Mouse (Mus musculus) adrenal gland, postnatal 10 days (tissue): ENCODE measurements around the gene Timp3. TPM values are rescaled to one million over a fixed set of nuclear protein-coding genes. Genes with fewer than 3 reads are reported as not detected.
"Not testable (repeated sequence)": the region's sequence is repeated elsewhere in the genome, so short reads cannot be mapped to it uniquely, and the experiment has no call there.

Experiments
- DNase-seq: peaks from one replicate; pipeline ENCODE4 v3.0.0; 2021; ENCODE audit warnings: mixed read lengths
- total RNA-seq, 2 experiments: library from RNA; stranded (reverse); gene quantifications; 2 replicates each; pipeline ENCODE4 v1.2.3; 2021

The Timp3 gene
- total RNA-seq, 2 experiments from 2014 or later = 209 to 211 TPM

DNA sequence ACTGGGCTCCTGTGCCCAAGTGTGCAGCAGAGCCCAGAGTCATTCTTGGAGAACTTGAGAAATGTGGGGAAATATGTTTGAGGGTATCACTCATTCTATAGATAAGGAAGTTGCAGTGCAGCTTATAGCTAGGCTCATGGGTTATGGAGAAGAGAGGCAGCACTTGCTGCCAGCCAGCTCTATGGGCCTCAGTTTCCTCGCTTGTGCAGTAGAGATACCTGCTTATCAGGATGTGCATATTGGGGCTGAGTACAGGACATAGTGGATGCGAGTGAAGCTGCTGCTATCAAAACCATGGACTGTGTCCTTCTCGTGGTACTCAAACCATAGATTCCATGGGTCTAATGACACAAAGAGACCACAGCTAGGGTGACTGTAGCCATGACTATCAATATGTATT is 52.3 kb downstream of the Timp3 start:
- DNase-seq = no peak

DNA sequence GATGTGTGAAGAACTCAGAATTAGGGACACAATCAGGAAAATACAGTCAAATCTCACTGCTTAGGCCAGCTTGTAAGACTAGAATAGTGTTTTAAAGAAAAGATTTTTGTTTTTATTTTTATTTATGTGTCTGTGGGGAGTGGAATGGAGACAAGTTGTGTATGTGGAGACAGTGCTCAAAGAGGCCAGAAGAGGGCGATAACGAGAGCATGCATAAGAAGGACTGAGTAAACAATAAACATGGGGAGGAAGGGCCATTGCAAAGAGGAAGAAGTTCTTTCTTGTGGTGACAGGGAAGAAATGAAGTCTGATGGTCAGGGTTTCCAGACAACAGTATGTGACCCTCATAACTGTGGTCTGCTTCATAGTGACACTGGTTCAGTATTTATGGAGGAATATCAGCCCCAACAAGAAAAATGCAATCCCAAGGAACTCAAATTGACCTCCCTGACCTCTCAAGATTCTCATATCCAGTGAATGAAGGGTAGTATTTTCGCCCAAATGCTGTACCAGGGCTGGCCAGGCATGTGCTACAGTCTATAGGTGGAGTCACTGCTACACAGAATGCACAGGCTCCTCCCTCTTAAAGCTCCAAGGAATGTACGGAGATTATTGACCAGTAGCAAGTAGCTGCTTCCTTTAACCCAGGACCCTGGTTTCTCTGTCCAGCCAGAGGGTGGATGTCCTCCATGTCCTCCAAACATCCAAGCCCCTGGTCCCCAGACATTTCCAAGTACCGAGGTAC is 56.8 kb downstream of the Timp3 start:
- DNase-seq = peak; percentile 47

DNA sequence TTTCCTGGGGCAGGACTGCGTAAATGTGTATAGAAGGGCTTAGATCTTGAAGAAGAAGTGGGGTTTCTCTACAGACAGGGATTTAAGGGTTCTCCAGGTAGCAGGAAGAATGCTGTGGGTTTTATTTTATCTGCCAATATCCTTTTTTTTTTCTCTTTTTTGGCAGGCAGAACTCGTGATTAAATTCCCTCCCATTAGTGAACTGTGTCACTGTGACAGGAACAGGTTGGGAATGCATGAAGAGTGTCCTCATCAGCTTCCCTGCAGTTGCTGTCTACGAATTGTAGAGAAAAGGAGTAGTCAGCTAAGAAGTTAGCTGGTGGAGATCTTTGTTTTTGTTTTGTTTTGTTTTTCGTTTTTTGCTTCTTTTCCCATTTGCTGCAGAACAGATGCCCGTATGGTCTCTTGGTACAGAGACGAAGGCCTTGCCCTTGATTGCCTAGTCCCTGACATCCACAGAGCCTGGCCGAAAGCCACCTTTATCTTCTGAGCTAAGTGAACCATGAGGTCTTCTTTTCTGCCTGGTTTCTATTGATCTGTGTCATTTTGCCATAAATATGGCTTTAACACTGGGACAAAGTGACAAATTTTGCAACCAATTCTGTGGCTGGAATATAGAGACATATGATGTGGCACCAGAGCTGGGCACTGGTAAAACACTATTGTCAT is 58.3 kb downstream of the Timp3 start:
- DNase-seq = peak; percentile 31

DNA sequence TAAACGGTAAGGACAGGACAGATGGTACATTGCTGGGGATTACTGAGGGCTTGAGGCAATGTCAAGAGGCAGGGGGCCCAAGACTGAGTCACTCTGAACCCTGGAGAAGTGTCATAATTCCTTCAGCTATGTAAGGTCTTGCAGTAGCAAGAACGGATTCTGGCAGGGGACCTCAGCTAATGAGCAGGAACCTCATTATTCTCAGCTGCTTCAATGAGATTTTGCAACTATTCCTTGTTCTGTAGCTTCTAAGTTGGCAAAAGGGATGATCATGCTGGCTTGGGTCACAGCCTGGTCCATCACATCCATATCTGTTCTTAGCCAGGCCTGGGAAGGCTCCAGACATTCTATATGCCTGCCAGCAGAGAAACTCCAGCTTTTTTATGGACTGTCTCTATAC is 59.0 kb downstream of the Timp3 start:
- DNase-seq = no peak

- peak; percentile 28 for DNase-seq
Measured at GRCm38 (mm10) chr10:86359699-86360098, 59.5 kb downstream of the Timp3 start.

DNA sequence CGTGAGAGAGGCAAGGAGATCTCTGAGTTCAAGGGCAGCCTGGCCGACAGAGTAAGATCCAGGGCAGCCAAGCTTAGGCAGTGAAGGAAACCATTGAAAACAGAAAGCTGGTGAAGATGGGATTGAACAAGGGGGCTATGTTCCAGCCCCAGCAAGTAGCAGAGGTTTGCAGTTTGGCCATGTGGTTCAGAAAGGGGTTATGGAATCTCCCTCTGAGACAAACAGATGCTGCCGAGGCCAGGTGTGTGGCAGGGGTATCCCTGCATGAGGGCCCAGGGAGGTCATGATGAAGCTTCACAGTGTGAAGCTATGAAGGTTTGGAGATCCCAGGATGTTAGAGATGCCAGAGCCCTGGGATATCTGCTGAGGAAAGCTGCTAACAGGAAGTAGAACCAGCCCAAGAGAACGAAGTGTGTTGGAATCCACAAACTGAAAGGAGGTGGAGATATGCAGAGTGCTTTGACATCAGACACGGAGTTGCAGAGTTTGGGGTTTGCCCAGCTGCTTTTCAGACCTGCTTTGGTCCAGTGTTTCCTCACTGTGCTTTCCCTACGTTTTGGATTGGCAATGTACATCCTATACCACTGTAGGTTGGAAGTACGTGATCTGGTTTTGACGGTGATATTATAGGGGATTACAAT is 63.6 kb downstream of the Timp3 start:
- DNase-seq = no peak

- DNase-seq = peak; percentile 41
Measured at GRCm38 (mm10) chr10:86365632-86366092, 65.5 kb downstream of the Timp3 start.

DNA sequence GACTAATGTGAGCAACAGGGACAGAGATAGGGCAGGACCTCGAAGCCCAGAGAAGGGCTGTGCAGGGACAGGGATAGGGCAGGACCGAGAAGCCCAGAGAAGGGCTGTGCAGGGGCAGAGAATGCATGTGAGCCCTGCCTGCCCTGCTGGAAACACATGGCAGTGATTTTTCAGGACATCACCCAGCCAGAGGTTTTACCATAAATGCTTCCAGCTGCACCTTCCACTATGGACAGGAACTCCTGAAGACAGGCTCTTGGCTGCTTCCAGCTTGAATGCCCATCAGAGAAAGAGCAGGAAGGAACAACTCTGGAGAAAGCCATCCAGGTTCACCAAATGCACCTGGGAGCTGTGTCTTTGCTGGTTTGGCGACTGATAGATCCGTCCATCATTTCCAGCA is 67.2 kb downstream of the Timp3 start:
- no peak for DNase-seq

DNA sequence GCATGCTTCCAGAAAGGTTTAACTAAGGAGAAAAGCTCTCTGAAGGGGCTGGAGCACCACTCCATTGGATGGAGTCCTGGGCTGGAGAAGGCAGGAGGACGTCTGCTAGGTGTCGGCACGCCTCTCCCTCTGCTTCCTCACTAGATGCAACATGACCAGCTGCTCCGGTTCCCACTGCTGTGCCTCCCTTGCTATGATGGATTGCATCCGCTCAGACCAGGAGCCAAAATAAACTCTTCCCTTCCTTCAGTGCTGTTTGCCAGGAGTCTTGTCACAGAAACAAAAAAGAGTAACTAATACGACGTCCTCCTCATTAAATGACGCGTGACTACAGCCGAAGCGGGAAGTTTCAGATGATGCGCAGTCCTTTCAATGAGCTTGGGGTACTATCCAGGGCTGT is 68.6 kb downstream of the Timp3 start:
- peak; percentile 36 for DNase-seq

- no peak for DNase-seq
Measured at GRCm38 (mm10) chr10:86369346-86369745, 69.2 kb downstream of the Timp3 start.

GRCm38 (mm10) chr10:86371561-86371960 is 71.4 kb downstream of the Timp3 start:
- DNase-seq = no peak

GRCm38 (mm10) chr10:86374061-86374460 is 73.9 kb downstream of the Timp3 start:
- no peak for DNase-seq

GRCm38 (mm10) chr10:86375903-86376302 is 75.7 kb downstream of the Timp3 start:
- DNase-seq = peak; percentile 69

DNA sequence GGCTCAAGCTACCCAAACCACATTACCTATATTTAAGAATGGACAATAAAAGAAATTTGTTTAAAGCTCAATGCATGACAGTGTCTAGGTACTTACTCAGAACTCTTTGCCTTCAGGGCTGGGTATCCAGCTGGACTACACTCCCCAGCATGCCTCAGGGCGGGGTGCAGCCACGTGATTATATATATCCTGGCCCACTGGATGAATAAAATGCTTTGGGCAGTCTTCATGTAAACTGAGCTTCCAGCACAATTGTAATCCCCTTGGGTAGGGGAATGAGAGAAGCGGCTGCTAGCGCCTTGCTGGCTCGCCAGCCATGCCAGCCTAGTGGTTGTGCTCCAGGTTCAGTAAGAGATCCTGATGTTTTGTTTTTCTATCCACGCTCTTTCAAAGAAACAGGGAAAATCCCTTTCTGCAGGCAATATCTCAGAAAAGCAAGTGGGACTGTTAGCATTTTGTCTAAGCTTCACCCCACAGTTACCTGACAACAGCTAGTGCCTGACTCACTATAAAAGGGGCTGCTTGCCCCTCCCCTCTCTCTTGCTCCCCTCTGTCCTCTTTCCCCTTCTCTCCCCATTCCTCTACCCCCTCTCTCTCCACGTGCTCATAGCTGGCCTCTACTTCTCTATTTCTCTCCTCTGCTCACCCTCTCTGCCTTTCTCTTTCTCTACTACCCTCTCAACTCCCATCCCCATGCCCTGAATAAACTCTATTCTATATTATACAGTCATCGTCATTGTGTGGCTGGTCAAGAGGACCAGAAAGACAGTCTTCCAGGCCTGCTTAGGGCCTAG is 76.4 kb downstream of the Timp3 start:
- peak; percentile 18 for DNase-seq

DNA sequence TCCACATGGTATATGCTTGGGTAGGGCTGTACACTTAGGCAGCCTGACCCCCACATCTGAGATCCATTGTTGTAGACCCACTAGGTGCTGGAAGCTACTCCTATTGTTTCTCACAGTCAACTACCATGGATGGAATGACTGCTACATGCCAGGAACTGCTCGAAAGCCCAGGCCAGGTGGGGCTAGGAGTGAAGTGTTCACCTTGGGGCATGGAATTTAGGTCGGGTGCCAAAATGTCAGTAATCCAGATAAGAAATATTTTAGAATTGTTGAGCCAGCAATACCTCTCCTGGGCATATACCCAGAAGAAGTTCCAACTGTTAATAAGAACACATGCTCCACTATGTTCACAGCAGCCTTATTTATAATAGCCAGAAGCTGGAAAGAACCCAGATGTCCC is 78.6 kb downstream of the Timp3 start:
- not testable (repeated sequence) for DNase-seq

- no peak for DNase-seq
Measured at GRCm38 (mm10) chr10:86380626-86381025, 80.5 kb downstream of the Timp3 start.

DNA sequence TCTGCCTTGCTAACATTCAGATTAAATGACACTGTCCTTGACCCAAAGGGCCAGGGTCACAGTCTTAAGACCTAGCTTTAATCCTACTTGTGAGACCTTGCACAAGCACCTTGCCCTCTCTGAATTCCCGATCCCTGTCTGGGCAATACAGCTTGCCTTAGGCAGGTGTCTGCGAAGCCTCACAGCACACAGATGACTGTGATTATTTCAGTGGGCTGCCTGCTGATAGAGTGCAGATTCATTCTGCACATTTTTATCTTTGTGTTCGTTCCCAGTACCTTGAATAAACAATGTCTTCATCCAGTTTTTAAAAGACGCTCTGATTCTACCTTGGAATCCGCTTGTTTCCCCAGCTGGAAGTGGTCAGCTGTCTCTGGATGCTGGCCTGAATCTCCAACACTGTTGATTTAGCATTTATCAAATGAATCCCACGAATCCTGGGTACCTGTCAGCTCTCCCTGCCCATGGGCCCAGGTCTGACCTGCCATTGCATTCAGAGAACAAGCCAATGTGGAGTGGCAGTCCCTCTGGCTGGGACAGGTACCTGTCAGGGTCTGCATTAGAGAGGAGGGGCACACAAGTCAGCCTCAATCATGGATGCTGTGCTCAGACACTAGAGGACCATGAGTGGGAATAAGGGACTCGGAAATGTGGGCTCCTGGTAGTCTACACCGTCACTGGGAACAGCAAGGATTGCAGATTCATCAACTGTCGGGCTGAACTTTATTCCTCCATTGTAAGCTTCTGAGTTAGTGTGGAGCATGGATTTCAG is 81.2 kb downstream of the Timp3 start:
- DNase-seq = no peak

DNA sequence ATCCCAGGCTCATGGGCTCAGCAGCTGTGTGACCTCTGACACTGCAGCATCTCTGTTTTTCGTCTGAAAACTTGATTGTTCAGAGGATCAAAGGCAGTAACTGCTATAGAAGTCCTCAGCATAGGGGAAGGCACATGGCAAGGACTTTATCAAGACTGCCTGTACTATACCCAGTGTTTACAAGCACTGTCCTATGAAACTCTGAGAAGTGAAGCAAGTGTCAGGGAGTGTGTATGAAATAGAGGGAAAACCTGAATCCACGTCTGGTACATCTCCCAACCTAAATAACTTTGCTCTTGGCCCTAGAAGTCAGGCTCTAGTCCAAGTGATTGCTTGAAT is 81.7 kb downstream of the Timp3 start:
- DNase-seq = no peak

GRCm38 (mm10) chr10:86384655-86385054 is 84.5 kb downstream of the Timp3 start:
- no peak for DNase-seq

DNA sequence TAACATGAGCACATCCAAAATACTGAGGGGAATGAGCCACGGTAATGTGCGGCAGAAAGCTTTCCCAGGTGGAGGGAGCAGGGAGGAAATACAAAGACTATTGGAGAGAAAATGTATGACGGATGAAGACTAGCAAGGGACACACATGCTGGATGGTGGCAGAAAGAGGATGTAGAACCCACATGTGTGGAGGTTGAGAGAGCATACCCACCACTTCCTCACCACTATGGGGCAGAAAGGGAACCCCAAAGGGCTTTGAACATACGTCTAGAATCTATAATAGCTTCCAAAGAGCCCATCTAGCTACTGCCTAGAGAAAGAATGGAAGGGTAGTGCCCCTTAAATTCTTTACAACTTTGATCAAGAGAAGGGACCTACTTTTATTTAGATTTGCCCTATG is 85.5 kb downstream of the Timp3 start:
- no peak for DNase-seq

- DNase-seq = no peak
Measured at GRCm38 (mm10) chr10:86386232-86386631, 86.1 kb downstream of the Timp3 start.
